Mouse (Mus musculus): Measurements from ENCODE around the gene Slc2a2. TPM values are rescaled to one million over a fixed set of nuclear protein-coding genes. Genes with fewer than 3 reads are reported as not detected.

The Slc2a2 gene
- polyA plus RNA-seq, 1 experiment from 2014 or later = 45.8 TPM

DNA sequence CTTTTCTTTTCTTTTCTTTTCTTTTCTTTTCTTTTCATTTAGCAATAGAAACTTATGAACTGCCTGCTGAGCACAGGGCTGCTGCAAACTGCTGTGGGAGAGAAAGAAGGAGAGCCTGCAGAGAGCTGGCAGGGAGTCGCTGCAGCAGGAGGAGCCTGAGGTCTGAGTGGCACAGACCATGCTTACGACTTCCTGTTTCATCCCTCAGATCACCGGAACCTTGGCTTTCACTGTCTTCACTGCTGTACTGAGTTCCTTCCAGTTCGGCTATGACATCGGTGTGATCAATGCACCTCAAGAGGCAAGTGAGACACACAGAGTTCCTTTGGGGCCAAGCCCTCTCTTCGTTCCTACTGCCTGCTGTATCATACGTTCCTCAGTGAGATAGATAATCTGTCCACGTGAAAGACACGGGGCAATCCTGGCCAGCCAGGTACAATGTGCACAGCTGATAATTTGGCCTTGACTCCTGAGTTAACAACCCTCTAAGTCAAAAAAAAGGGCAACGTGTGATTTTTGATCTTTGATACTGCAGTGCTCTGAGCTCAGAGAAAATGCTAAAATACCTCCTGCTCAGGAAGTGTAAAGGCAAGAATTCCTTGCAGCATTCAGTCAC lies 7.9 kb downstream of the Slc2a2 start:
- Histone ChIP-seq H3K36me3 (ENCODE audit: insufficient read depth, low read length) (no peaks in the 10 kb centered on the region), H3K9me3 (replicated peaks; ENCODE audit: low read length) (no peaks in the 10 kb centered on the region), H3K9ac (ENCODE audit: low read depth, low read length) (no peak overlapping the region), H3K27me3 (ENCODE audit: insufficient read depth, low read length) (no peaks in the 10 kb centered on the region), H3K4me2 (ENCODE audit: low read length) (peak overlapping the region; percentile 8; the same call in 1 of the 2 replicates), H3K4me3 (replicated peaks; ENCODE audit: low read depth, low read length) (no peak overlapping the region), H3K27ac (no peak overlapping the region), H3K4me1 (replicated peaks; ENCODE audit: insufficient read depth, low read length) (no peaks in the 10 kb centered on the region)
- no peak for TF ChIP-seq CTCF (IDR thresholded peaks at IDR 0.05; ENCODE audit: low read depth)
- WGBS = 43% methylated on average over 10 of the region's 10 CpGs
- DNase-seq (ENCODE audit: low spot score) (peak; percentile 12), ATAC-seq (replicated peaks; ENCODE audit: low FRiP score, low read depth) (peak; percentile 69)

- WGBS = 69% methylated on average over 4 of the region's 4 CpGs
- TF ChIP-seq CTCF (IDR thresholded peaks at IDR 0.05; ENCODE audit: low read depth) = no peak
- no peaks in the 10 kb centered on the region for H3K4me1 ChIP-seq (replicated peaks; ENCODE audit: insufficient read depth, low read length)
- ATAC-seq (replicated peaks; ENCODE audit: low FRiP score, low read depth) = no peak
- no peak overlapping the region for H3K27ac ChIP-seq
- H3K27me3 ChIP-seq (ENCODE audit: insufficient read depth, low read length) = no peaks in the 10 kb centered on the region
- H3K4me2 ChIP-seq (ENCODE audit: low read length) = no peak overlapping the region
- no peaks in the 10 kb centered on the region for H3K36me3 ChIP-seq (ENCODE audit: insufficient read depth, low read length)
- no peak overlapping the region for H3K4me3 ChIP-seq (replicated peaks; ENCODE audit: low read depth, low read length)
- no peak overlapping the region for H3K9ac ChIP-seq (ENCODE audit: low read depth, low read length)
- H3K9me3 ChIP-seq (replicated peaks; ENCODE audit: low read length) = no peaks in the 10 kb centered on the region
- no peak for DNase-seq (ENCODE audit: low spot score)
These were observed 9.0 kb downstream of the Slc2a2 start for GRCm38 (mm10) chr3:28706736-28707135.

GRCm38 (mm10) chr3:28709740-28710139 lies 12.0 kb downstream of the Slc2a2 start:
- H3K4me3 ChIP-seq (replicated peaks; ENCODE audit: low read depth, low read length) = no peak overlapping the region
- no peaks in the 10 kb centered on the region for H3K27me3 ChIP-seq (ENCODE audit: insufficient read depth, low read length)
- no peaks in the 10 kb centered on the region for H3K4me1 ChIP-seq (replicated peaks; ENCODE audit: insufficient read depth, low read length)
- H3K9ac ChIP-seq (ENCODE audit: low read depth, low read length) = no peak overlapping the region
- H3K9me3 ChIP-seq (replicated peaks; ENCODE audit: low read length) = no peaks in the 10 kb centered on the region
- H3K4me2 ChIP-seq (ENCODE audit: low read length) = no peak overlapping the region
- WGBS = 77% methylated on average over 1 of the region's 1 CpGs
- DNase-seq (ENCODE audit: low spot score) (no peak), ATAC-seq (replicated peaks; ENCODE audit: low FRiP score, low read depth) (no peak)
- no peak overlapping the region for H3K27ac ChIP-seq
- TF ChIP-seq CTCF (IDR thresholded peaks at IDR 0.05; ENCODE audit: low read depth) = peak; percentile 46; the same call in 1 of the 2 replicates
- no peaks in the 10 kb centered on the region for H3K36me3 ChIP-seq (ENCODE audit: insufficient read depth, low read length)

- WGBS = 71% methylated on average over 7 of the region's 7 CpGs
- no peak overlapping the region for H3K4me3 ChIP-seq (replicated peaks; ENCODE audit: low read depth, low read length)
- H3K27ac ChIP-seq = no peak overlapping the region
- TF ChIP-seq CTCF (IDR thresholded peaks at IDR 0.05; ENCODE audit: low read depth) = no peak
- H3K4me1 ChIP-seq (replicated peaks; ENCODE audit: insufficient read depth, low read length) = no peaks in the 10 kb centered on the region
- no peaks in the 10 kb centered on the region for H3K36me3 ChIP-seq (ENCODE audit: insufficient read depth, low read length)
- no peaks in the 10 kb centered on the region for H3K9me3 ChIP-seq (replicated peaks; ENCODE audit: low read length)
- no peak overlapping the region for H3K9ac ChIP-seq (ENCODE audit: low read depth, low read length)
- no peak overlapping the region for H3K4me2 ChIP-seq (ENCODE audit: low read length)
- DNase-seq (ENCODE audit: low spot score) = no peak
- no peaks in the 10 kb centered on the region for H3K27me3 ChIP-seq (ENCODE audit: insufficient read depth, low read length)
- ATAC-seq (replicated peaks; ENCODE audit: low FRiP score, low read depth) = no peak
These were observed 16.4 kb downstream of the Slc2a2 start for GRCm38 (mm10) chr3:28713913-28714698.

DNA sequence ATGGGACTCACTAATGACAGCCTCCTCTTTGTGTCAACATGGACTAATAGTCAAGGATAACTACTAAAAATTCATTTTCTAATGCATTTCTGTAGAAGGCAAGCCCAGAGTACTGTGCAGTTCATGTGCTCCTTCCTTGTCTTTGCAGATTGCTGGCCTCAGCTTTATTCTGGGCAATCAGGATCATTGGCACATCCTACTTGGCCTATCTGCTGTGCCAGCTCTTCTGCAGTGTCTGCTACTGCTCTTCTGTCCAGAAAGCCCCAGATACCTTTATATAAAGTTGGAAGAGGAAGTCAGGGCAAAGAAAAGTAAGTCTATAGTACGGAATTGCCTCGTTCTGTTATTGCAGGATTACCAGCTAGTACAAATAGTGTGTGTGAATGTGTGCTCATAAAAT lies 20.8 kb downstream of the Slc2a2 start:
- H3K4me2 ChIP-seq (ENCODE audit: low read length) = no peak overlapping the region
- H3K27ac ChIP-seq = no peak overlapping the region
- no peaks in the 10 kb centered on the region for H3K4me1 ChIP-seq (replicated peaks; ENCODE audit: insufficient read depth, low read length)
- ATAC-seq (replicated peaks; ENCODE audit: low FRiP score, low read depth) (no peak), DNase-seq (ENCODE audit: low spot score) (no peak)
- H3K4me3 ChIP-seq (replicated peaks; ENCODE audit: low read depth, low read length) = no peak overlapping the region
- H3K9me3 ChIP-seq (replicated peaks; ENCODE audit: low read length) = no peaks in the 10 kb centered on the region
- no peak for TF ChIP-seq CTCF (IDR thresholded peaks at IDR 0.05; ENCODE audit: low read depth)
- no peaks in the 10 kb centered on the region for H3K27me3 ChIP-seq (ENCODE audit: insufficient read depth, low read length)
- WGBS = 80% methylated on average over 2 of the region's 2 CpGs
- no peaks in the 10 kb centered on the region for H3K36me3 ChIP-seq (ENCODE audit: insufficient read depth, low read length)
- no peak overlapping the region for H3K9ac ChIP-seq (ENCODE audit: low read depth, low read length)

GRCm38 (mm10) chr3:28721218-28721617 lies 23.5 kb downstream of the Slc2a2 start:
- Histone ChIP-seq H3K9ac (ENCODE audit: low read depth, low read length) (no peak overlapping the region), H3K4me2 (ENCODE audit: low read length) (no peak overlapping the region), H3K27ac (no peak overlapping the region), H3K9me3 (replicated peaks; ENCODE audit: low read length) (no peaks in the 10 kb centered on the region), H3K36me3 (ENCODE audit: insufficient read depth, low read length) (no peaks in the 10 kb centered on the region), H3K4me3 (replicated peaks; ENCODE audit: low read depth, low read length) (no peak overlapping the region), H3K4me1 (replicated peaks; ENCODE audit: insufficient read depth, low read length) (no peaks in the 10 kb centered on the region), H3K27me3 (ENCODE audit: insufficient read depth, low read length) (no peaks in the 10 kb centered on the region)
- WGBS = 36% methylated on average over 5 of the region's 5 CpGs
- no peak for DNase-seq (ENCODE audit: low spot score)
- TF ChIP-seq CTCF (IDR thresholded peaks at IDR 0.05; ENCODE audit: low read depth) = no peak
- no peak for ATAC-seq (replicated peaks; ENCODE audit: low FRiP score, low read depth)
